Mouse (Mus musculus): ENCODE results near the gene Akirin1.

GRCm38 (mm10) chr4:123768234-123768633 lies 18.1 kb upstream of the Akirin1 start:
- TF ChIP-seq CTCF (IDR thresholded peaks at IDR 0.05) (no peak), EP300 (IDR thresholded peaks at IDR 0.05; ENCODE audit: insufficient read depth, low read depth, low read length) (no peak), POLR2A (IDR thresholded peaks at IDR 0.05; ENCODE audit: insufficient read depth, low read depth, low read length) (no peak)

All from heart, adult 2 months (tissue).